Mouse (Mus musculus): Measurements from ENCODE around the gene E130308A19Rik.

- no peak for TF ChIP-seq CTCF (IDR thresholded peaks at IDR 0.05; ENCODE audit: borderline replicate concordance, extremely low read depth, insufficient read depth, insufficient read length)
- no peak for TF ChIP-seq POLR2A (IDR thresholded peaks at IDR 0.05; ENCODE audit: borderline replicate concordance, extremely low read depth, insufficient read depth, insufficient read length, poor library complexity, severe bottlenecking)
Measured at GRCm38 (mm10) chr4:59674929-59675679, 49.1 kb downstream of the E130308A19Rik start.

Measured in brain, embryonic 14.5 days (tissue).